Mouse (Mus musculus): ENCODE measurements around the gene Dnajc6. TPM values are rescaled to one million over a fixed set of nuclear protein-coding genes. Genes with fewer than 3 reads are reported as not detected.
A peak's percentile ranks its signal among the peaks of the same experiment; 100 is the strongest.

Dnajc6 gene
- polyA plus RNA-seq, 1 experiment from 2014 or later: 77.1 TPM

- ATAC-seq: peak; percentile 63
- 1% methylated on average over 28 of the region's 28 CpGs for WGBS
- no peaks in the 10 kb centered on the region for H3K4me1 ChIP-seq (ENCODE audit: control insufficient read depth, insufficient read depth, low read length)
Measured at GRCm38 (mm10) chr4:101496188-101496533, 287 bp upstream of the Dnajc6 start.

GRCm38 (mm10) chr4:101497336-101497735 is 888 bp downstream of the Dnajc6 start:
- no peak overlapping the region for H3K27ac ChIP-seq (ENCODE audit: low read length)
- peak overlapping the region; percentile 90 for H3K4me2 ChIP-seq (ENCODE audit: low read length)
- no peaks in the 10 kb centered on the region for H3K9me3 ChIP-seq (replicated peaks; ENCODE audit: control insufficient read depth, low read length, poor library complexity, severe bottlenecking)
- peaks cover 4% of the 10 kb centered on the region for H3K27me3 ChIP-seq (ENCODE audit: control insufficient read depth, insufficient read depth, low read depth, low read length)
- 5% methylated on average over 14 of the region's 14 CpGs for WGBS
- H3K36me3 ChIP-seq (ENCODE audit: control insufficient read depth, insufficient read depth, low read length): no peaks in the 10 kb centered on the region
- H3K4me1 ChIP-seq (ENCODE audit: control insufficient read depth, insufficient read depth, low read length): no peaks in the 10 kb centered on the region
- peak overlapping the region; percentile 73 for H3K4me3 ChIP-seq (ENCODE audit: low read depth, low read length)
- peak overlapping the region; percentile 81 for H3K9ac ChIP-seq (ENCODE audit: low read depth, low read length)
- ATAC-seq: 0 out of 2 replicates have a peak, but pooled peaks have one; percentile 7

More at GRCm38 (mm10) chr4:101496188-101496533, 287 bp upstream of the Dnajc6 start:
- no peaks in the 10 kb centered on the region for H3K36me3 ChIP-seq (ENCODE audit: control insufficient read depth, insufficient read depth, low read length)
- peak overlapping the region; percentile 73 for H3K4me3 ChIP-seq (ENCODE audit: low read depth, low read length)
- no peaks in the 10 kb centered on the region for H3K9me3 ChIP-seq (replicated peaks; ENCODE audit: control insufficient read depth, low read length, poor library complexity, severe bottlenecking)
- H3K9ac ChIP-seq (ENCODE audit: low read depth, low read length): peak overlapping the region; percentile 81
- H3K27me3 ChIP-seq (ENCODE audit: control insufficient read depth, insufficient read depth, low read depth, low read length): peaks cover 4% of the 10 kb centered on the region
- peak overlapping the region; percentile 90 for H3K4me2 ChIP-seq (ENCODE audit: low read length)
- H3K27ac ChIP-seq (ENCODE audit: low read length): no peak overlapping the region

- WGBS: 42% methylated on average over 7 of the region's 7 CpGs
- Histone ChIP-seq H3K9ac (ENCODE audit: low read depth, low read length) (no peak overlapping the region), H3K36me3 (ENCODE audit: control insufficient read depth, insufficient read depth, low read length) (no peaks in the 10 kb centered on the region), H3K27me3 (ENCODE audit: control insufficient read depth, insufficient read depth, low read depth, low read length) (no peaks in the 10 kb centered on the region), H3K4me3 (ENCODE audit: low read depth, low read length) (no peak overlapping the region), H3K9me3 (replicated peaks; ENCODE audit: control insufficient read depth, low read length, poor library complexity, severe bottlenecking) (no peaks in the 10 kb centered on the region), H3K4me2 (ENCODE audit: low read length) (no peak overlapping the region), H3K4me1 (ENCODE audit: control insufficient read depth, insufficient read depth, low read length) (peaks cover 3% of the 10 kb centered on the region; the same call in 1 of the 2 replicates), H3K27ac (ENCODE audit: low read length) (no peak overlapping the region)
- no peak for ATAC-seq
Measured at GRCm38 (mm10) chr4:101504470-101505007, 8.1 kb downstream of the Dnajc6 start.

- no peak for ATAC-seq
- Histone ChIP-seq H3K4me2 (ENCODE audit: low read length) (no peak overlapping the region), H3K4me1 (ENCODE audit: control insufficient read depth, insufficient read depth, low read length) (peaks cover 10% of the 10 kb centered on the region; the same call in 1 of the 2 replicates), H3K36me3 (ENCODE audit: control insufficient read depth, insufficient read depth, low read length) (no peaks in the 10 kb centered on the region), H3K27ac (ENCODE audit: low read length) (no peak overlapping the region), H3K9ac (ENCODE audit: low read depth, low read length) (no peak overlapping the region), H3K27me3 (ENCODE audit: control insufficient read depth, insufficient read depth, low read depth, low read length) (no peaks in the 10 kb centered on the region), H3K9me3 (replicated peaks; ENCODE audit: control insufficient read depth, low read length, poor library complexity, severe bottlenecking) (no peaks in the 10 kb centered on the region), H3K4me3 (ENCODE audit: low read depth, low read length) (no peak overlapping the region)
- 70% methylated on average over 2 of the region's 2 CpGs for WGBS
Measured at GRCm38 (mm10) chr4:101505966-101506365, 9.5 kb downstream of the Dnajc6 start.

- Histone ChIP-seq H3K9ac (ENCODE audit: low read depth, low read length) (no peak overlapping the region), H3K4me1 (ENCODE audit: control insufficient read depth, insufficient read depth, low read length) (peaks cover 10% of the 10 kb centered on the region; the same call in 1 of the 2 replicates), H3K27me3 (ENCODE audit: control insufficient read depth, insufficient read depth, low read depth, low read length) (no peaks in the 10 kb centered on the region), H3K4me2 (ENCODE audit: low read length) (no peak overlapping the region), H3K9me3 (replicated peaks; ENCODE audit: control insufficient read depth, low read length, poor library complexity, severe bottlenecking) (no peaks in the 10 kb centered on the region), H3K4me3 (ENCODE audit: low read depth, low read length) (no peak overlapping the region), H3K36me3 (ENCODE audit: control insufficient read depth, insufficient read depth, low read length) (no peaks in the 10 kb centered on the region), H3K27ac (ENCODE audit: low read length) (no peak overlapping the region)
- no peak for ATAC-seq
Measured at GRCm38 (mm10) chr4:101506372-101506771, 9.9 kb downstream of the Dnajc6 start.

- peak overlapping the region; percentile 87 for H3K4me2 ChIP-seq (ENCODE audit: low read length)
- H3K9ac ChIP-seq (ENCODE audit: low read depth, low read length): peak overlapping the region; percentile 74
- WGBS: 10% methylated on average over 24 of the region's 24 CpGs
- H3K36me3 ChIP-seq (ENCODE audit: control insufficient read depth, insufficient read depth, low read length): no peaks in the 10 kb centered on the region
- H3K4me1 ChIP-seq (ENCODE audit: control insufficient read depth, insufficient read depth, low read length): peaks cover 10% of the 10 kb centered on the region; the same call in 1 of the 2 replicates
- no peaks in the 10 kb centered on the region for H3K9me3 ChIP-seq (replicated peaks; ENCODE audit: control insufficient read depth, low read length, poor library complexity, severe bottlenecking)
- H3K27ac ChIP-seq (ENCODE audit: low read length): peak overlapping the region; percentile 83
- peak; percentile 74 for ATAC-seq
- H3K27me3 ChIP-seq (ENCODE audit: control insufficient read depth, insufficient read depth, low read depth, low read length): no peaks in the 10 kb centered on the region
- H3K4me3 ChIP-seq (ENCODE audit: low read depth, low read length): peak overlapping the region; percentile 62
Measured at GRCm38 (mm10) chr4:101507571-101508422, 11.3 kb downstream of the Dnajc6 start.

- Histone ChIP-seq H3K27ac (ENCODE audit: low read length) (peak overlapping the region; percentile 65), H3K4me1 (ENCODE audit: control insufficient read depth, insufficient read depth, low read length) (peaks cover 10% of the 10 kb centered on the region; the same call in 1 of the 2 replicates), H3K4me3 (ENCODE audit: low read depth, low read length) (peak overlapping the region; percentile 62), H3K9me3 (replicated peaks; ENCODE audit: control insufficient read depth, low read length, poor library complexity, severe bottlenecking) (no peaks in the 10 kb centered on the region), H3K36me3 (ENCODE audit: control insufficient read depth, insufficient read depth, low read length) (no peaks in the 10 kb centered on the region), H3K4me2 (ENCODE audit: low read length) (peak overlapping the region; percentile 87), H3K27me3 (ENCODE audit: control insufficient read depth, insufficient read depth, low read depth, low read length) (no peaks in the 10 kb centered on the region), H3K9ac (ENCODE audit: low read depth, low read length) (peak overlapping the region; percentile 81)
- WGBS: 2% methylated on average over 10 of the region's 10 CpGs
- ATAC-seq: peak; percentile 43
Measured at GRCm38 (mm10) chr4:101508431-101508830, 12.0 kb downstream of the Dnajc6 start.

- Histone ChIP-seq H3K4me1 (ENCODE audit: control insufficient read depth, insufficient read depth, low read length) (peaks cover 10% of the 10 kb centered on the region; the same call in 1 of the 2 replicates), H3K4me3 (ENCODE audit: low read depth, low read length) (peak overlapping the region; percentile 62), H3K27ac (ENCODE audit: low read length) (peak overlapping the region; percentile 65), H3K36me3 (ENCODE audit: control insufficient read depth, insufficient read depth, low read length) (no peaks in the 10 kb centered on the region), H3K4me2 (ENCODE audit: low read length) (peak overlapping the region; percentile 87), H3K9ac (ENCODE audit: low read depth, low read length) (peak overlapping the region; percentile 81), H3K9me3 (replicated peaks; ENCODE audit: control insufficient read depth, low read length, poor library complexity, severe bottlenecking) (no peaks in the 10 kb centered on the region), H3K27me3 (ENCODE audit: control insufficient read depth, insufficient read depth, low read depth, low read length) (no peaks in the 10 kb centered on the region)
- ATAC-seq: peak; percentile 69
- WGBS: 3% methylated on average over 30 of the region's 30 CpGs
Measured at GRCm38 (mm10) chr4:101508851-101509577, 12.6 kb downstream of the Dnajc6 start.

Measured in midbrain, embryonic 16.5 days (tissue).